Mouse (Mus musculus): ENCODE data around the gene Spop.
"Not testable (repeated sequence)": the region's sequence is repeated elsewhere in the genome, so short reads cannot be mapped to it uniquely, and the experiment has no call there.

The Spop gene

DNA sequence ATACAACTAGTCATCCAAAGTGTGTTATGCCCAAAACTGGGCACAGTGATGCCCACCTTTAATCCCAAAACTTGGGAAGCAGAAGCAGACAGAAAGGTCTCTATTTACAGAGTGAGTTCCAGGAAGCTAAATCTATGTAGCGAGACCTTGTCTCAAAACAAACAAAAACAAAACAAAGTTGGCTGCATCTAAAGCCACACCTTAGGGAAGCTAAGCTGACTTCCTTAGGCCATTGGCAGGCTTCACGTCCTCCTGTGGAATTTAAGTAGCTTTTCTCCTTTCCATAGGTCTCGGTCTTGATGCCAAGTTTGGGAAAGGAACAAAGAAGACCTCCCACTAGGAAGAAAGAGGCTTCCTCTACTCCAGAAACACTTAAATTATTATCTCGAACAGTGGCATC, 22.7 kb upstream of the Spop start:
- DNase-seq (ENCODE audit: low spot score in 2 of 2) = no peak

DNA sequence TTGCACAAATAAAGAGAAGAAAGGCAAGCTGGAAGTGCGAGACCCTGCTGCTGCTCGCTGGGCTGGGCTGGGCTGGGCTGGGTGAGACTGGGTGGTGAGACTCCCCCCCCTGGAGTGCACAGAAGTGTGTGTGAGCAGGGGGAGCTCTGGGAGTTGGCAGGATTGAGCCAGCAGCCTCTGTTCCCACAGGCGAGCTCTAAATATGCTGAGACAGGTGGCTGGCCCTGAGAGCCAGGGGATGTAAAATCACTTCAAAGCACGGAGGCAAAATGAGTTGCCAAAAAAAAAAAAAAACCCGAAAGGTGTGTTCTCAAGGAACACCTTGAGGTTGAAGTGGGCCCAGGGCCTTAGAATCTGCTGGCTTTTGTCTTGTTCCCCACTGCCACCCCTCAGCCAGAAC, 22.1 kb upstream of the Spop start:
- no peak for DNase-seq (ENCODE audit: low spot score in 2 of 2)

DNA sequence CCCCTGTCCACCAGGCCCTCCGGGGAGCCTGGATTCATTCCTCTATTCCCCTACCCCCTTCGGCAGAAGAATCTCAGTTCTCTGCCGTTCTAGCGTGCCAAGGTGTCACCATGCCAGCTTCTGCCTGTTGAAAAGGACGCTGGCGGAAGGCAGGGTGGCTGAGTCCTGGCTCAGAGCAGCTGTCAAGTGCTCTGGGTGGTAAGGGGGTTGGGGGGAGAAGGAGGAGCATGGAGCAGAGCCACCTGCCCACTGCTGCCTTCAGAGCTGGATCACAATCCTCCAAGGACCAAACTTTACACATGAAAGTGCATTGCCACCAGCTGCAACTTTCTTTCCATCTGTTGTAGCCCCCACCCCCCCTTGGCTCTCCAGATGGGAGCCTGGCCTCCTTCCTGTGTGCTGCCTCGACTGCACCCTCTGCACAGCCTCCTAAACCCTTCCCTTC, 21.6 kb upstream of the Spop start:
- no peak for DNase-seq (ENCODE audit: low spot score in 2 of 2)

DNA sequence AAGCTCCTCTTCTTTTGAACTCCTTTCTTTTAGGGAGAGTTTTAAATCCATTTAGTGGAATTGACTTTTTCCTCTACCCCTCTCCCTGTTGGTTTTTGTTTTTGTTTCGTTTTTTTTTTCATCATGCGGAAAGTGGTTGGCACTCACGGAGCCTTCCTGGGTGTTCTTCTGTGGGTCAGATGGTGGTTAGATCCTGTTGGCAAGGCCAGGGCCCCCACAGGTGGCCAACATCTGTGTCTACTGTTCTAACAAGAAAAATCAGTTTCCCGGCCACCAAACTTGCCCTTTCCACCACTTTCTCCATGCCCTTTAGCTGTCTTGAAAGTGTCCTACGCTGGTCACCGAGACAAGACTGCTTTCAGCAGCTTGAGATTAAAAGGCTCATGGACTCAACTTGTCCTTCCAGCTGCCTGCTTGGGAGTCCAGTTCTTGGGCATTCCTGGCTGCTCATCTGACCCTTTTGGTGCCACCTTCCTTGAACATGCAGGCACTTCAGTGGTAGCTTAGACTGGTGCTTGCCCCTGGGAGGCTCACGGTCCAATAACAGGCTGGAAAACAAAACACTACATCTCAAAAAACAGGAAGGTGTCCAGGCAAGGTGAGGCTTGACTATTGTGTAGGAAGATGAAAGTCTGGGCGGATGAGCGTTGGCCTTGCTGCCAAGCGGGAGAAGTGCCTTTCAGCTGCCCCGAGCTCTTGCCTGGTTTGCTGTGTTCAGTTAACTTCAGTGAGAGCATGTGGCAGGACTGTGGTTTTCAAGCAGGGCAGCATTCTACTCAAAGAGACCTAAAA, 21.0 kb upstream of the Spop start:
- no peak for DNase-seq (ENCODE audit: low spot score in 2 of 2)

DNA sequence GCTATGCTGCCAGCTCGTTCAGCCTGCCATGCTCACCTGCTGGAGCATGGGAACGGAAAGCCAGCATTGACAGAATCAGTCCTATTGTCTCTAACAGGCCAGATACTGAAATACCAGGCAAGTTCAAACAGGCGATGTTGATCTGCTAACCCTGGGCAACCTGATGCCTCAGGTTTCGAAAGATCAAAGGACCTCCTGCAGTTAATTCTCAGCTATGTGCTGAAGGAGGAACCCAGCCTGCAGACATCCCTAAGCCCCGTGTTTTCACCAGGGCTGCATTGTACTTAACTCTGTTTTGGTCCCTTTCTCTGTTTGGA, 20.4 kb upstream of the Spop start:
- DNase-seq (ENCODE audit: low spot score in 2 of 2) = no peak

DNA sequence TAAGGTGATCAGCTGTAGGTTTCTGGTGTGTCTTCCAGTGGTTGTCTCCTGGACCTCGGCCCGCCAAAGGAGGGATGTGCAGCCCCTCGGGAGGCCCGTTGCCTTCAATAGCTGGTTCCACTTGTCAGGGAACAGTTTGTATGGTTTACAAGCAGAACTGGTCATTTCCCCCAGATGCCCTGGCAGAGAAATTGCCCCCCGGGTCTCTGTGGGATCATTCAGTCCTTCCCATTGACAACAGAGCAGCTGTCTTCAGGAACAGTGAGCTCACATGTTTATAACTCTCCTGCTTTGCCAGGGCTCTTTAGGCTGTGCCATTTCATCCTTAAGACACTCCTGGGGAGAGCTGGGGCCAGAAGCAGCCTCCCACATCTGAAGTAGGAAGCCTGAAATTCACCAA, 19.8 kb upstream of the Spop start:
- no peak for DNase-seq (ENCODE audit: low spot score in 2 of 2)

DNA sequence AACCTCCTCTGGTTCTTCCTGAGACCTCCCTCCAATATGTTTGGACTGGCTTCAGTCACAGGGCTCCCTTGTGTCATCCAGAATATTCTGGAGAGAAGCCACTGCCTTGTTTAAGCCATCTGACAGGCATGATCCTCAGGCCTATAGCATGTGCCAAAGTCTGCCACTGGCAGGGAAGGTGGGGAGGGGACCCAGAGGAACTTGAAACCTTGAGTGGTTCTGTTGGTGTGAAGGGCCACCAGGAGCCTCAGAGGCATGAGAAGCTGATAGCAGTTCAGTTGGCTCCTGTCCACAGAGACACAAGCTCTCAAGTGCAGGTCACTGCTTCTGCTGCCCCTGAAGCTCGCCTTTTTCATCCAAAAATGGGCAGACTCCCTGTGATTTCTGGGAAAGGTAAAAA, 17.3 kb upstream of the Spop start:
- no peak for DNase-seq (ENCODE audit: low spot score in 2 of 2)

DNA sequence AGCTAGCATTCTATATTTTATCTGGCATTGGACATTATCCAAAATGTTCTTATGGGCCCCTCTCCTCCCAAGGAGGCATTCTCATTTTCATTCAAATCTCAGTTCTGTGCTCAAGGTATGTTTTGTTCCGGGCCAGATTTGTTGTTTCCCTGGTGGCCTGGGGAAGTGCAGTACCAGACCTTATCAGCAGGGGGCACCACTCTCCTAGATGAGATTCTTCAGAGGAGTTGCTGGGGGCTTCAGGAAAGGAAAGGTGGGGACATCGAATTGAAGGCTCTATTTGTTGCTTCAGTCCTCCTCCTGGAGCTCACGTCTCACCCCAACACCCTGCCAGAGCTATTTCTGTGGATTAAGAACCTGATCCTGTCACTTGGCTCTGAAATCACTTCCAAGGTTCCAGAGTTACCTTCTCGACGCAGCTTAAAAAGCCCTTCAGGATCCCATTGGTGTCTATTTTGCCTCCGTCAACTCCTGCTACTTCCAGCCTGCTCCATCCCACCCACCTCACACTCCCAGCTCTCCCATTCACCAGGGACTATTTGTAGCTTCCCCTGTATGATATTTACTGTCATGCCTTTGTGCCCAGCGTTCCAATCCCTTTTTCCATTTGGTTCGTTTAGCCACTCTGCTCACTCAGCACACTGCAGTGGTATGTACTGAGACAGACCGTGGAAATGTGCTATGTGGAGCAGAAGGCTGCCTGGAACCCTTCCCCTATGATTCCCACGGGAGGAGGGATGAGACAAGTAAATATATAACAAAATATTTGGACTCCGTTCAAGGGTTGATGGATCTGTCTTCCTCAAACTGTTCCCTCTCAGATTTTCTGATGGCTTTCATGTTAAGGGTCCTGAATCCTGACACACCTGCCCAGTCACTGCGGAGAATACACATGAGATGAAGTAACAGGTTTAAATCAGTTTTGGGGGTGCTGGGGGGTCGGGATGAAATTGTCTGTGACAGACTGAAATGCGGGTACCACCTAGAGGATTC, 15.7 kb upstream of the Spop start:
- peak; percentile 66 to 85 for DNase-seq (ENCODE audit: low spot score in 2 of 2)

DNA sequence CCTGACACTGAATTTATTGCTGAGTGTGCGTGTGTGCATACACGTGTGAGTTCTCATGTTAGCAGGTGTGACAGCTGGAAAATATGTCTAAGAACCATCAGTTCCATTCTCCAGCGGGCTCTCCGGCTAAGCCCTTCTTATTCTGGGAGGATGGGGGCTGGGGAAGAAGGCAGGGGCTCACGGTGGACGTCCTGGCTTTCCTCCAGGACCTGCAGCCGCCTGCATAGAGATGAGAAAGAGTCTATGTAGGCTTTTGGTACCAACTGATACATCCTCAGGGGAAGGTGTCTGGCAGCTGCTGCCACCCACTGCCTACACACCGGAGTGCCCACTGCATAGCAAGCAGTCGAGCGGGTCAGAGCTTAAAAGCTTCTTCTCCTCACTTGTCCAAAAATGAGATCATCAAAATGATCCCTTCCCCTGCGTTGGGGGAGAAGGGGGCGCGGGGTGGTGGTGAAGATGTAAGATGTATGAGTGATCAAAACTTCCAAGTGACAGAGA, 14.3 kb upstream of the Spop start:
- no peak for DNase-seq (ENCODE audit: low spot score in 2 of 2)

DNA sequence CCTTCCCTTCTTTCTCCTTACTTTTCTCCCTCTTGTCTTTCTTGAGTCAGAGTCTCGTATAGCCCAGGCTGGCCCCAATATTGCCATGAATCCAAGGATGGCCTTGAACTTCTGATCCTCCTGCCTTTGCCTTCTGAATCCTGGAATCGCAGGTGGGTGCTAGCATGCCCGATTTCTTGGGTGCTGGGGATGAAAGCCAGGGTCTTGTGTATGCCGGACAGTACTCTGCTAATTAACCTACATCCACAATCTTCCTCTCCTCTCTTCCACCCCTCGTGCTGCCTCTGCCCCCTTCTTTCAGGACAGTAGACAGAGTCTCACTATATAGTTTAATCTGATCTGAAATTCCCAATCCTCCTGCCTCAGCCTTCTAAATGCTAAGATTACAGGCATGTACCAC, 12.3 kb upstream of the Spop start:
- DNase-seq (ENCODE audit: low spot score in 2 of 2) = no peak

DNA sequence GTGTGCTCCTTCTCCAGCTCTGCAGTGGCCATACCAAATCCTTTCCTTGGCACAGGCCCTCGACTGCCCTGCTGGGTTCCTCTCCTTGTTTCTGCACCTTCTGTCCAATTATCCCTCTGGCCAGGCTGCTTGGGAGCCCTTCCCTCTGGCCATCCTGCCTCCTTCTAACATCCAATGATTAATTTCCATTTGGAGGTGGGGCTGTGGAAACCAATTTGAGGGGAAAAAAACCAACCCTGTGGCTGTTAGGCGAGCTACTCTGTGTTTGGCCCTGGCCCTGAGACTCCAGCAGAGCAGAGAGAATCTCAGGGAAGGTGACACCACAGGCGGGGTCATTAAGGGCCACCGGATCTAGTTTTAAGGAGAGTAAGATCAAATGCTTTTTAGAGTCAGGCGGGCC, 11.7 kb upstream of the Spop start:
- DNase-seq (ENCODE audit: low spot score in 2 of 2) = no peak

DNA sequence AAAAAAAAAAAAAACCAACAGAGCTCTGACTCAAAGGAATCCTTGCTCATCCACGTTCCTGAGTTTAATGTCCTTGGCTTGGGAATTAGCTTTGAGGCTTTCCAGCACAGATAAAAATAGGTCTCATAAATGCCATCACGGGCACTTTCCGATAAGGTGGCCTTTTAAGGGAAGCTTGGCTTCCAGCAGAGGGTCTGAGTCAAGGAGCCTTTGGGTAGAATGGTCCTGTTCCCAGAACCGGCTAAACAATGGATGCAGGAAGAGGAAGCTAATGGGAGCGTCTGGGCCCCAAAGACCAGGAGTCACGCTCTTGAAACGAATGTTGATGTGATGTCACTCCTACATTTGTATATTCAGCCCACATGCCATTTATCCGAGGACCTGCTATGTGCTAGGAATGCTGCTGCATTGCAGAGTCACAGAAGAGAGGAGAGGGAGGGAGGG, 11.2 kb upstream of the Spop start:
- no peak for DNase-seq (ENCODE audit: low spot score in 2 of 2)

DNA sequence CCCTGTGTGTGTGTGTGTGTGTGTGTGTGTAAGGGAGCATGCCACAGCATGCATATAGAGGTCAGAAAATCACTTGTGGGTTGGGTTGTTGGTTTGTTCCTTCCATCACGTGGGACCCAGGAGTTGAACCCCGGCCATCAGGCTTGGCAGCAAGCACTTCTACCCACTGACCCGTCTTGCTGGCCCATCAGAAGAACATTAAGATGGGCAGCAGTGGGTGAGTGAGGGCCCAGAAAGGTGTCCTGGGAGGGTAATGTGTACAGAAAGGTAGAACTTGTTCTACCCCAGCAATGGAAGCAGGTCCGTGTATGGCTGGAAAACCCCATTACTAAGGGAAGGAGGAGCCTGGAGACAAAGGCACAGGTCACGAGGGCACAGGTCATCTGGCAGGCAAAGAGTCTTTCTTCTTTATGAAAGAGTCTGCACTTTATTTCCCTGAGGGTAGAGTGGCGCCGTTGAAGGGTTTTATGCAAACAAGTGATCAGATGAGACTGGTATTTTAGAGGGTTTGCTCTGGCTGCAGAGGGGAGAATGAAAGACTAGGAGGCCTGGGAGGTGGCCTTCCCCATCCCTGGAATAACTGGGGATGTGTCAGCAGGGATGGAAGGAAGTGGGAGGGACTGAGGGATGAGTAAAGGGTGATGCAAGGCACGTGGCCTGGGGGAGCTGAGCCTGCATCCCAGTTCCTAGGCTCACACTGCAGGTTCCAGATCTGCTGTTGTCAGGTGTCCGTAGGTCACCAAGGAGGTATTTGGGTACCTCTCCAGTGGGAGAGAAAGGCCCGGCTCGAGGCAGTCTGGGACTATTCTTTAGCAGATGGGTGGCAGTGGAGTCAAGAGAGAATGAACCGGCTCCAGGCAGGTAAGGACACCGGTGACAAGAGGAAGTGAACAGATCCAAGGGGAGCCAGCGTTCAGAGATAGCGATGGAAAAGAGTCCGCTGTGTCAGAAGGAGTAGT, 10.2 kb upstream of the Spop start:
- DNase-seq (ENCODE audit: low spot score in 2 of 2) = no peak

DNA sequence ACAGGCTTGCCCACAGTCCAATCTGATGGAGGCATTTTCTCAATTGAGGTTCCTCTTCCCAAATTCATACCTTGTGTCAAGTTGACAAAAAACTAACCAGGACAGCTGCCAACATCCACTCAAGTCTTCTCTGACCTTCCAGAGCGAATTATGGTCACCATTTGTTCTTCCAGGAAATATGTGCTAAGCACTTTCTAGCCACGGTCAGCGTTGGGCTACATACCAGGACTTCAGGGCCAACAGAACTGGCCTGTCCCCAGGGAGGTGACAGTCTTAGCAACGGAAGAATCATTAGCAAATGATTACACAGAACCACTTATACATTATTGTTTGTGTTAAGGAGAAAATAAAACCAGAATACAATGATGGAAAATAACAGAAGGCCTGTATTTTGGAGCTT, 8.1 kb upstream of the Spop start:
- no peak for DNase-seq (ENCODE audit: low spot score in 2 of 2)

DNA sequence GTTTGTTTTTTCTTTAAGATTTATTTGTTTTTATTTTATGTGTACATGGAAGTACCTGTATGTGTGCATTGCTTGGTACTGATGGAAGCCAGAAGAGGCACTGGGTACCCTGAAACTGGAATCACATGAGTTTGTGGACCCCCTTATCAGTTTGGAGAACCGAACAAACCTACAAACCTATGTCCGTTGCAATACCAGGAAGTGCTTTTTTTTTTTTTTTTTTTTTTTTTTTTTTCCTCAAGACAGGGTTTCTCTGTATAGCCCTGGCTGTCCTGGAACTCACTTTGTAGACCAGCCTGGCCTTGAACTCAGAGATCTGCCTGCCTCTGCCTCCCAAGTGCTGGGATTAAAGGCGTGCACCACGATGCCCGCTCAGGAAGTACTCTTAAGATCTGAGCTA, 7.5 kb upstream of the Spop start:
- DNase-seq (ENCODE audit: low spot score in 2 of 2) = not testable (repeated sequence)

DNA sequence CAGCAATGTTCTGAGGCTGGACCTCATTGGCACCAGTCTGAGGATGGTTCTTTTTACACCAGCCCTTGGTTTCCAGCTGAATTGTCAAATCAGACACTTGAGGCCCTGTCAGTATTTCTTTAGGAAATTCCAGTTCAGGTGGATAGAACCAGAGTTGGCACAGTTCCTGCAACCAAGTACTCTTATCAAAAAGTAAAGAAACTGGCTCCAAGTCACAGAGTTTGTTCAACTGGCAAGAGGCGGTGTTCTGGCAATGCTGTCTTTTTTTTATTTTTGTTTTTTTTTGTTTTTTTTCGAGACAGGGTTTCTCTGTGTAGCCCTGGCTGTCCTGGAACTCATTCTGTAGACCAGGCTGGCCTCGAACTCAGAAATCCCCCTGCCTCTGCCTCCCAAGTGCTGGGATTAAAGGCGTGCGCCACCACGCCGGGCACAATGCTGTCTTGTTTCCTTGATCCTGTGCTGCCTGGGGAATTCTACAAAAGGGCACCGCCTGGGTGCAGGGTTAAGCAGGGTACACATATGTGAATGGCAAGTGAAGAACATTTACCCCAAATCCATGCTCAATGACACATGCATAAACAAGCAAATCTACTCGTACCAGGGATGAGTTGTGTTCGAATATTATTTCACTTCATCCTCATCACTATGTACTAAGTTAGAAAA, 4.3 kb upstream of the Spop start:
- no peak for DNase-seq (ENCODE audit: low spot score in 2 of 2)

DNA sequence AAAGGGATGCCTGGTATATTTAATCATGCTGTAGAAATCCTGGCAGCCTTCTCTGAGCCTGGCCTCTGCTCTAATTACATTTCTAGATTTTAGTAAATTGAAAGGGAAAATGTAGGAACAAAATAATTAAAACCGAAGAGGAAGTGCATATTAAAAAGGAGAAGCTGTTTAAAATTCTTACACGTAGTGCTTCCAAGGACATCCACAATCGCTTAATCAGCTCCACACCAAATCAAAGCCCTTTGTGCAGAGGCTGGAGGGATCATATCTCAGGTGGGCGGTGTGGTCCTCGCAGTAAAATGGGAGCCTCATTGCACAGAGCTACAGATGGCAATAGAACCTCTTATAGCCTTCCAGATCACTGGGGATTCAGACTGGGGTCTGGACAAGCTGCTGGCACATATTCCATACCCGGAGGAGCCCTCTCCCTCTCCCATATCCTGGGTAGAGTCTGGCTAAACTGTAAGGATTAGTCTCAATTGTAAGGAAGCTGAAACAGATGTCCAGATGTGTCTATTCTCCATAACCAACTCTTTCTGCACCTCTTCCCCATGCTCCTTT, 2.3 kb upstream of the Spop start:
- DNase-seq (ENCODE audit: low spot score in 2 of 2) = no peak

DNA sequence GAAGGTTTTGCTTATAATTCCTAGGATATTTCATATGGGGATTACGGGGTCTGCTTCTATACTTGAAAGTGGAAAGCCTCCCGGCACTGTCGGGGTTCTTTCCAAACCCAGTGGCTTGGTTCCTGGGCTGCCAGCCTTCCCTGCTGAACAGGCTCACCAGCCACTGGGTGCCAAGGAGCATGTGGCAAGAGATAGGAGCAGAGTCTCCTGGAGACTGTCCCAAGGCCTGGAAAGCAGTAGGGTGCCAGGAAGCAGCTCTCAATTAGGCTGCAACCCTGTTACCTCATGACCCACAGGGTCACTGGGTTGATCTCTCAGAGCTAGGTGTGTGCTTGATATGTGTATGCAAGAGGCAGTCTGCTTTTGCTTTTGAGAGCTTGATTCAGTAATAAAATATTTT, 1.3 kb upstream of the Spop start:
- DNase-seq (ENCODE audit: low spot score in 2 of 2) = no peak

DNA sequence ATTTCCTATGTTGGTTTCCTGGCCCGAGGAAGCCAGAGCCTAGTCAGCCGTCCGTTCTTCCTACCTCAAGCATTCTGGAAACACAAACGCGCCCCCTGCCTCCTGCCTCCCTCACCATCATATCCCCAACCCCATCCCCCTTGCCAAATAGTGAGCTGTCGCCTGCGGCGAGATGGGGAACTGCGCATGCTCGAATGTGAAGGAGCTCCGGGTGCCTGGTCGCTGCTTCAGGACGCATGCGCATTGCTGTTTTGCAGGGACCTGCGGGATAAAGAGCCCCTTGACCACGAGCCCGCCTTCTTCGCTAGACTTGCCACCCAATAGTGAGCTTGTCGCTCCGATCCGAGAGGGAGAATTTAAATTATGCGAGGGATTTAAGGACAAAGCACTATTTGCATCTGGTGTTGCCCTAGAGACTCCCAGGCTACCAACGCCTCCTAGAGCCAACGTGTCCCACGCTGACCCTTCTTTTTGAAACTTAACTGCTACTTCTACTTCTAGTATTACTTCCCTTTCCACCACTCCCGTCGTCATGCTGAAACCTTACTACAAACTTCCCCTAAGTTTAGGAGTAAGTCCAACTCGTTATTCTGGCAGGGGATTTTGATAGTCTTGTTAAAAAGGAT, 769 bp downstream of the Spop start:
- DNase-seq (ENCODE audit: low spot score in 2 of 2) = peak; percentile 88 to 95

DNA sequence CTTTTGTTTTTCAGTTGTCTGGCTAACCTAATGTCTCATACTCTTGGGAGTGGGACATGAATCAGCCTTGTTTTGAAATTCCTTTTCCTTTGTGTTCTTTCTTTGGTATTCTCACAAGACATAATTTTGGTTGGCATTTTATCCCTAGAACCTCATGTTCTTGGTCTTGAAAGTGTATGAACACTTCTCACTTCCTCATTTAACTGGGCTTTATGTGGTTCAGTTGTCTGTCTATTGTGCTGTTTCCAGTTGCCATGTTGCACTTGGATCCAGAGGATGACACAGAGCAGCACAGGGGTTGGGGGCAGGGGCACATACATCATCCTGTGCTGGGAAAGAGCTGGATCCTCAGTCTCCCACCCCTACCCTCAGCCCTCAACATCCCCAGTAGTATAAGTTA, 2.1 kb downstream of the Spop start:
- no peak for DNase-seq (ENCODE audit: low spot score in 2 of 2)
